Mouse (Mus musculus) myocyte (in vitro differentiated cells): Measurements from ENCODE around the gene Ralgapa2.

Experiments used
- E2F4 ChIP-seq: IDR thresholded peaks from one replicate; pipeline ENCODE4 v1.6.1; 2011; ENCODE audit warnings: mild to moderate bottlenecking, control low read depth, moderate library complexity; ENCODE audit not compliant: insufficient read depth
- MYOD1 ChIP-seq, 3 experiments: IDR thresholded peaks; one replicate each; pipeline ENCODE4 v1.6.1; 2011; ENCODE audit warnings: control low read depth in 2 of 3, low read depth in 2 of 3, mild to moderate bottlenecking in 2 of 3, moderate library complexity in 1 of 3; ENCODE audit not compliant: insufficient read length in 2 of 3, control insufficient read depth in 1 of 3
- POLR2A ChIP-seq: IDR thresholded peaks from one replicate; pipeline ENCODE4 v1.6.1; 2011; ENCODE audit warnings: low read depth, mild to moderate bottlenecking, control low read depth, moderate library complexity; ENCODE audit not compliant: insufficient read length
- TCF12 ChIP-seq: IDR thresholded peaks from one replicate; pipeline ENCODE4 v1.6.1; 2011; ENCODE audit warnings: mild to moderate bottlenecking, control low read depth; ENCODE audit not compliant: poor library complexity, insufficient read depth, severe bottlenecking
- TCF3 ChIP-seq: IDR thresholded peaks from one replicate; pipeline ENCODE4 v1.6.1; 2011; ENCODE audit warnings: low read depth, control low read depth; ENCODE audit not compliant: insufficient read length
- USF1 ChIP-seq: IDR thresholded peaks from one replicate; pipeline ENCODE4 v1.6.1; 2011; ENCODE audit warnings: low read depth, mild to moderate bottlenecking, control low read depth, moderate library complexity

DNA sequence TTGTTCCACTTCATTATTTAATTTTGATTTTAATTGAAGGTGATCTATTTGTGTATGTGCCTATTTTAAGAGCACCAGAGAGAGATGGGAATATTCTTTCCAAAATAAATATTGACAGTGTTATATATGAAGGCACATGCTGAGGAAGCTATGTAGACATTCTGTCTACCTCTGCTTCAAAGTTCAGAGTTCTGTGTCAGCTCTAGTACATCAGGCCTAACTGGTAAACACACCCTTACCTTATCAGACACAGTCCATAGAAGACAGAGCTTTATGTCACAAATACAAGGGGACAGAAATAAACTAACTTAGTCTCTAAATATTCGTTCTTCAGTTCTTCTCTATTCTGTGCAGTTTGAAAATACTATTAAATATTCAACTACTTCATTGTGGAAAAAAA lies 12.1 kb downstream of the Ralgapa2 start:
- TF ChIP-seq USF1: no peak
- TF ChIP-seq MYOD1 (IDR thresholded peaks at IDR 0.05; ENCODE audit: control insufficient read depth in 1 of 3, insufficient read length in 2 of 3, low read depth in 2 of 3): no peak
- no peak for TF ChIP-seq E2F4
- TF ChIP-seq POLR2A: no peak
- TF ChIP-seq TCF3: no peak
- no peak for TF ChIP-seq TCF12
